ENCODE assay signal across 16 mouse cellular contexts in the genomic region with DNA sequence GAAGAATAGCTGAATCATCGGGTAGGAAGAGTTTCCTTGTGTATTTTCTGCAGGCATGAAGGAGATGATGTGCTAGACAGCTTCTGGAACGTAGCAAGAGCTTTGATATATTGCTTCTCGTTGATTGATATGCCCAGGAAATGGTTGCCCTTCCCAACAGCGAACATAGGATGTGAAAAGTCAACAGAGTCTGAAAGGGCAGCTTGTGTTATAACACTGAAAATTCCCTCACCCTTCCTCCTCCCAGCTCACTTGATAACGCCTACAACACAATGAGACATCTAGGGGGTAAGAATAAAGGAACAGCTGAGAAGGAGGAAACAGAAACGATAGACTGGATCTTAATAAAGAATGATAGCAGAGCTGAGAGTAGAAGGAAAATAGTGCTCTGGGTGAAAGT.
"Had no signal": no experiment of that assay in that cellular context is flagged by ENCODE, and none has a peak within 500 bp of the region (broad histone marks: within the 10 kb centered on the region; RNA-seq: fewer than 3 reads in every experiment).

No protein-coding gene starts in this region.

- H3K4me1 ChIP-seq: limb, embryonic 13.5 days; midbrain, embryonic 15.5 days; neural tube, embryonic 12.5 days had no signal

- H3K36me3 ChIP-seq: limb, embryonic 13.5 days; midbrain, embryonic 15.5 days; neural tube, embryonic 12.5 days had no signal

- H3K4me3 ChIP-seq: limb, embryonic 13.5 days; midbrain, embryonic 15.5 days; neural tube, embryonic 12.5 days had no signal

- H3K9me3 ChIP-seq: limb, embryonic 13.5 days; midbrain, embryonic 15.5 days; neural tube, embryonic 12.5 days had no signal

- ATAC-seq: midbrain, embryonic 15.5 days had no signal

- H3K27me3 ChIP-seq: limb, embryonic 13.5 days; midbrain, embryonic 15.5 days; neural tube, embryonic 12.5 days had no signal

- H3K9ac ChIP-seq: limb, embryonic 13.5 days; liver, embryonic 14.5 days; midbrain, embryonic 15.5 days; neural tube, embryonic 12.5 days had no signal

- DNase-seq: kidney, adult 11 months; kidney, adult 9 months; kidney, postnatal 10 days; kidney, postnatal 4 days; left cerebral cortex, postnatal 4 days; lung, adult 2 months; lung, postnatal 4 days; retina, postnatal 1 day; right cerebral cortex, postnatal 4 days; spleen, adult 18-20 months; thymus, postnatal 4 days had no signal

- H3K4me2 ChIP-seq: limb, embryonic 13.5 days; midbrain, embryonic 11.5 days; midbrain, embryonic 15.5 days; neural tube, embryonic 12.5 days had no signal

- H3K27ac ChIP-seq: limb, embryonic 13.5 days; liver, embryonic 14.5 days; midbrain, embryonic 15.5 days; neural tube, embryonic 12.5 days had no signal
